Mouse (Mus musculus): ENCODE measurements at regions not wholly inside any gene's neighbourhood (a gene's known extent, or its start where the extent isn't known, plus 50 kb on each side); places are given as distances from the start of the nearest gene placed in this dataset.

DNA sequence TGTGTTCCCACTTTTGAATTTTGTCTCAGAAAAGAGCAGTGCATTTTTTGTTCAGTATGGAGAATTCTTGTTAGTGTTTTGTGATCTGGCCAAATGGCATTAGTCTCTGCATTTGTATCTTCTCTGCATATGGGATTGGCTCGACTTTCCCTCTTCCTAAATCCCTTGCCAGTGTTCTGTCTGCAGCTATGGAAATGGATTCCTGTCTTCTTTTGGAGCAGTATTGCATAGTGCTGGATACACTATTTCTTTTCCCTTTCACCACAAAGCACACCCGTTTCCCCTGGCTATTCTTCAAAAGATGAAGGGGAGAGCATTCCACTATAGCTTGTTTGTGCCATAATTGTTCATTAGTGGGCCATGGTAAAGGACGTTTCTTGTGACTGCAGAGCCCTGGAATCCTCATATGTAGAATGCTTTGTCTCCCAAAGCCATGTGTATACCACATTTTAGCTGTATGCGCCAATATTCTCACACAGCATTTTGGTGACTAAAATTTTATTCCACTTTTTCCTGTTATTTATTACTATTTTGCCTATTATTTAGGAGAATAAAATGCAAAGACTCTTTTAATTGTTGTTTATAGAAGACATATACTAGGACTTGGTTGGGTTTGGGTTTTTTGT is 197.8 kb downstream of the Hs3st1 start:
- no peak for DNase-seq (ENCODE audit: low spot score in 2 of 2)

GRCm38 (mm10) chr5:39537044-39537443 is 218.2 kb downstream of the Hs3st1 start:
- no peak for DNase-seq (ENCODE audit: low spot score in 2 of 2)

GRCm38 (mm10) chr5:39536351-39536750 is 218.9 kb downstream of the Hs3st1 start:
- DNase-seq (ENCODE audit: low spot score in 2 of 2): no peak

- DNase-seq (ENCODE audit: low spot score in 2 of 2): no peak
These were observed 245.0 kb downstream of the Hs3st1 start for GRCm38 (mm10) chr5:39510246-39510645.

- DNase-seq (ENCODE audit: low spot score in 2 of 2): no peak
These were observed 272.5 kb downstream of the Hs3st1 start for GRCm38 (mm10) chr5:39482756-39483155.

DNA sequence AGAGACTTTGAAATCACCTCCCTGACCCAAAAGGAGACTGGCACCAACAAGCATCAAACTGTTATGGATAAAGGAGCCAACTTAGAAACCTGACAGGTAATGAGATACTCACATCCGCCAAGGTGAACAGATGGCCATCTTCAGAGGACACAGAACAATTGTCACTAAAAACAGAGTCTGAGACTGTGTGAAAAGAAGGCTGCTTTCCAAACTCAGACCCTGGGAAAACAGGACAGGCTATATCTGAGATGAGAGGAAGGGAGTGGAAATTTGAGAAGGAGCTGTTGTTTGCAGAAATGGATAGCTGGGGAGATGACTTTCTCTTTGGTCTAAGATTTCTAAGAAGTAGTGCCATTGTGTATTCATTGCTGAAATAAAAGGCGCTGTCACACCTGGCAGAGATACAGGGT is 297.2 kb downstream of the Hs3st1 start:
- DNase-seq (ENCODE audit: low spot score in 2 of 2): no peak

DNA sequence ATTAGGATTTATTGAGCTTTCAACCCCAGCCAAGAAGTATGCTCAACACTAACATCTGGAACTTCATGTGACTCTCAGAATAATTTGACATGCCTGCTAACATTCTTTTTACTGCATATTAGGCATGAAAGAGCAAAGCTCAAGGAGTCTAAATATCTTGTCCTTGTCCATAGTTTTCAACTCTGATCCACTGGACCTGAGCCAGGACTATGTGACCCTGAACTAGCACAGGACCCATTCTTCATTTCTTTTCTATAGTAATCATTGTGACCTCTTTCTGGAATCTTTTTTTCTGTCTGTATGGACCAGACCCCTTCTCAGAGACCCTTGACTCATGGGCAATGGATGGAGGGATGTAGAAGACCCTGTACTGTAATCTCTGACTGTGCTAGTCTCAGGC is 301.6 kb downstream of the Hs3st1 start:
- no peak for DNase-seq (ENCODE audit: low spot score in 2 of 2)

GRCm38 (mm10) chr5:39440817-39441216 is 314.5 kb downstream of the Hs3st1 start:
- DNase-seq (ENCODE audit: low spot score in 2 of 2): no peak

DNA sequence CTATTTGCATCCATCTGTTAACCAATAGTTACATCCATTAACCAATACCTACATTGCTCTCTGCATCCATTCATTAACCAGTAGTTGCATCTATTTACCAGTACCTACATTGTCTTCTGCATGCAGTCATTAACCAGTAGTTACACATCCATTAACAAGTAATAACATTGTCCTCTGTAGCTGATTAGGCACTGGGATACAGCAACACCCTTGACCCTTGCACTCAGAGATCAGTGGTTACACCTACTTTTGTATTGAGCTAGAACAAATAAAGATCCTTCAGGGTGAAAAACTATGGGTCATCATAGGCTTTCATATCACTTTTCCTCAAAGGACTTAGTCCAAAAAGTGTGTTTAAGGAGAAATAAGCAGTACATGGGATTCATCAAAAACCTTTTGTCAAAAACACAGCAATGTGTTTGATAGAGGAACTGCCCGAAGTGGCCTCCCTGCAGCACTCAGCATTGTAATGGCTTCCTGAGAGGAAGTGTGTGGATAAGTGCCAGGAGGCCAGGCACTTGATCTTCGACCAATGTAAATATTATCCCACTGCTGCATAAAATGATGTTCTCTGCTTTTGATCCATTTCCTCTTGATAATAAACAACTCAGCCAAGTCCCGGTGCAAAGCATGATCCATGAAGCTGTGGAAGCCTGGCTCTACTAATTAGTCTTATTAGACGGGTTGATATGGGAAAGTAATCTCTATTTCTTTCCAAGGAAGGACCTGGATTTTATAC is 317.6 kb downstream of the Hs3st1 start:
- DNase-seq (ENCODE audit: low spot score in 2 of 2): no peak

DNA sequence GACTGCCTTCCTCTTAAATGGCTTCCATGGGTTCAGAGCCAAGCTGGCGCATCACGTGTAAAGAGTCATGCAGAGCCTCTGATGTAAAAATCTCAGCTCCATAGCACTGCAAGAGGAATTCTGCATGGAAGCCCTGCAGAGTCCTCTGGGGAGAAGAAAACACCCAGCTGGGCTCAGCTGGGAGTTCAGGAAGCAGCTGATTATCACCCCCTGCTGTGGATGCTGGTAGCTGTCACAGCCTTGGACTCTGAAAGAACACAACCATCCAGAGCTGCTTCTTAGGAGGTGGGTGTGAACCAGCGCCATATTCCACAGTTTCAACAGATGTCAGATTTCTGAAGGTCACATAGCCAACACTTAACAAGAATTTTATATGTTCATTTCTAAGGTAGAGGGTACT is 329.2 kb downstream of the Hs3st1 start:
- no peak for DNase-seq (ENCODE audit: low spot score in 2 of 2)

DNA sequence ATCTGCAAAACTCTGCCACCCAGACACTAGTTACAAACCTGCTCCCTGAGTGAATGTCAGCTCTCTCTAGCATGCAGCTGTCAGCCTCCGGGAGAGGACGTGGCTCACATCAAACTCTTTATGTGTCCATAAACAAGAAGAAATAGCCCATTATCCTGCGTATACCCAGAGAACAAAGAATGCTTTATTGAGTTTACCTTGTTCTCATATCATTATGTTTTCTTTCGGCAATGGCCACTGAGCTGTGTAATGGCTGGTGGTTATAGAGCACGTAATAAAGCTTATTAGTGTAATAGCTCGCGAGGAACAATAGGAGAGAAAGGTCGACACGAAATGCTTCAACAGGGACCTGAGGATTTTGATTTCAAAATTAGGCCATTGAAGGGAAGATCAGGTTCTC is 331.6 kb downstream of the Hs3st1 start:
- DNase-seq (ENCODE audit: low spot score in 2 of 2): no peak

DNA sequence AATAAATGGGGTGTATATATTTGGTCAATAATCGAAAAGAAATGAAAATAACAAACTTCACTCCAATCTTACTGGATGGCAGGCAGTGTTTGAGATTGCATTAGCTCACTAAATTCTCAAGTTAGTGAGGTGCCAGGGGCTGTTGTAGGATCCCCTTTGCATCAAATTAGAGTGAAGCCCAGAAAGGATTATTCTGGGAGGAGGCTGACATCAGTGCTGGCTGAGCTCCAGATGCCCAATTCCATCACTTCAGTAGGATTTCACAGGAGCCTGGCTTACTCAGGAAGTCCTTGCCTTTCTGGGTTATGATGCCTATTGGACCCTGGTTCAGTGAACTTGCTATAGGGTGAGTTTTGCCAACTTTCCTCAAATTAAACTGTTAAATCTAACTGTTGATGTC is 336.5 kb downstream of the Hs3st1 start:
- no peak for DNase-seq (ENCODE audit: low spot score in 2 of 2)

DNA sequence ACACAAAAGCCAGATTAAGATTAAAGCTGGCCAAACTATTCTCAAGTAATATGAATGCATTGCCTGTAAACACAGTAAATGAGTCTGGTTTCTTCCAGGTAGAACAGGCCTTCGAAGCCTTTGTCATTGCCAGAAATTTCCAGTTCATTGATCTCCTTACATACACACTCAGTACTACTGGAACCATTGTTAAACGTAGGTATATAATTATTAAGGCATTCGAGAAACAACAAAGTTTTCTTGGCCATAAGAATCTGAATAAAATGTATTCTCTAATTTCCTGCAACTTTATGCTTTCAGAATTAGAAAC is 337.5 kb downstream of the Hs3st1 start:
- no peak for DNase-seq (ENCODE audit: low spot score in 2 of 2)

GRCm38 (mm10) chr5:39417121-39417844 is 338.0 kb downstream of the Hs3st1 start:
- DNase-seq (ENCODE audit: low spot score in 2 of 2): peak; percentile 32 to 68

DNA sequence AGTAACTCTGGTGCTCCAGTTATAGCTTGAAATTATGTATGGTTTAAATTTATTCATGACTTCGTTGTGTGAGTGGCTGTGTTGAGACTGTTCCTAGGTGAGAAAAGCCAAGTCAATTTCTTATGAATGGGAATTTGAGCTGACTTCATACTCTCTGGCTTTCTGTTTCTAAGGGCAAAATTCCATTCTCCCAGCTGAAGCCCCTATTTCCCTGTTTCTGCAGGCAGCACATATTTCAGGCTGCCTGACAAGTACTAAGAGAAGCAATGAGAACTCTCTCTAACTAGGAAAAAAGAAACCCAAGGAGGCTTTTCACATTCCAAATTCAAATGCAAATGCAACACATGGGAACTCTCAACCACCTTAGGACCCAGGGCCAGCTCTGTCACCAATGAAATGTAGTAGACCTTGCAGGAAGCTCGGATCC is 338.7 kb downstream of the Hs3st1 start:
- no peak for DNase-seq (ENCODE audit: low spot score in 2 of 2)

DNA sequence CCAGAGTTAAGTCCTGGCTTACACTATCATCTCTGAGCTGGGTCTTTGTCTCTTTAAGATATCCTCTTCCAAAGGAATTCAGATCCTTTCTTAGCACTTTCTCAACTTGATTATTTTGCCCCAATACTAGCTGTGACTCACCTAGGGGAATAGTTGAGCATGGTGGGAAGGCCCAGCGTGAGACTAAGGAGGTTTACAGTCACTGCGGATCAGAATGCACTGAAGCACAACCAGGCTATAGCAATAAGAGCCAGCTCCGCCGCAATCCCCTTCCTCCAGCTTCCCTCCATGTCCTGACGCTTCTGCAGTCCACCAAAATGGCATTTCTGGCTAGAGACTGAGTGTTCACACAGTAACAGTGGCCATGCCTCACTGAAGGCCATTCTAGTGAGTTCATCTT is 342.5 kb downstream of the Hs3st1 start:
- no peak for DNase-seq (ENCODE audit: low spot score in 2 of 2)

GRCm38 (mm10) chr5:39390391-39390987 is 364.8 kb downstream of the Hs3st1 start:
- no peak for DNase-seq (ENCODE audit: low spot score in 2 of 2)

DNA sequence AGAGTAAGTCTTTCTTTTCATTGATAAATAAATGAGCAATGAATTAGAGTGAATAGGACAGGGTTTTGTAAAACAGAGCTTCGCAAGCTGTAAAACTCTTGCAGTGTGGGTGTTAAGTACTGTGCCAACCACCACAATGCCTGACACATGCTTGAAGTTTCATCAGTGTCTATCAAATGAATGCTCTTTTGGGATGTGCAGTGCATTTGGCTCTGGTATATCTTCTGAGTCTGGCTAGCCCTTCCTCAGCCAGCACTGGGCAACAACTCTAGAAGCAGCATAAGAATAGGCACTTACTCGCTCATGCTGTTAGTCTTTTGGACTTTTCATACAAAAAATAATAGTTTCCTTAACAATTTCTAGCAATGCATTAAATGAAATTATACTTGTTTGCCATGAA is 370.9 kb downstream of the Hs3st1 start:
- DNase-seq (ENCODE audit: low spot score in 2 of 2): no peak

GRCm38 (mm10) chr5:39374199-39374598 is 381.1 kb downstream of the Hs3st1 start:
- no peak for DNase-seq (ENCODE audit: low spot score in 2 of 2)

GRCm38 (mm10) chr5:39348680-39349079 is 406.6 kb downstream of the Hs3st1 start:
- peak in 1 of 2 experiments; percentile 30 for DNase-seq (ENCODE audit: low spot score in 2 of 2)

GRCm38 (mm10) chr5:39347019-39347418 is 408.3 kb downstream of the Hs3st1 start:
- no peak for DNase-seq (ENCODE audit: low spot score in 2 of 2)

- DNase-seq (ENCODE audit: low spot score in 2 of 2): no peak
These were observed 417.4 kb downstream of the Hs3st1 start for GRCm38 (mm10) chr5:39337917-39338316.
